Mouse (Mus musculus) ovary, adult 18-20 months (tissue): ENCODE data around the gene Hmgcs2.

ENCODE experiments used
- DNase-seq: peaks from one replicate; pipeline ENCODE4 v3.0.0; 2022; ENCODE audit warnings: low spot score, mixed read lengths

The Hmgcs2 gene

GRCm38 (mm10) chr3:98279682-98280081, 553 bp upstream of the Hmgcs2 start:
- no peak for DNase-seq

DNA sequence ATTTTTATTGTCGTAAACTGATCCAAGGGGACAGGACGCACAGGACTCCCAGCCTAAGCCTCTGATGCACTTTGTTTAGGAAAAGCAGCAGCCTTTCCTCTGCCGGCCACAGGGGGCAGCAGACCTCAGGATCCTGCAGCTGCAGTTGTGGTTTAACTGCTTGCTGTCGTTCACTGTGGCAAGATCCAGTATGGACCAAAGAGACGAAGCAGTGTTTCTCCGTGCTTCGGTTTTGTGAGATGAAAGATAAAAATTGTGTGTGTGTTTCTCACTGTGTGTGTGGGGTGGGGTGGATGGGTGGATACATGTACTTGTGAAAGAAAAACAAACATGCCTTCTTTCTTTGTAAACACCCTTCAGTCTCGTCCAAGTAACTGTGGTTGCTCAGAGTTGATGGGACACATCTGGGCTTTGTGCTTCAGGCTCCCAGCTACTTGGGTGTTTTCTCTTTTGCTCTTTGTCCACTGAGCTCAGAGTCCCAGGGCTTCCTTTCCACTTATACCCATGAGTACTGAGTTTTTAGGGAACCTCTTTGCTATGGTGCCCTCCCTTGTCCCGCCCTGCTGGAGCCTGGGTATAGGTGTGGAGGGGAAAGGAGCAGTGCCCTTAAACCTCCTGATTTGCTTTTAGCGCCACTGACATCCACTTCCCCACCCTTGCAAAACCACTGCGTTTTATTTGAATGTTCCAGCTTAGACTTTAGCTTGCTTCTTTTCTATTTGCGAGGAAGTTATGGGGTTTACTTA, 871 bp downstream of the Hmgcs2 start:
- DNase-seq: peak; percentile 58

DNA sequence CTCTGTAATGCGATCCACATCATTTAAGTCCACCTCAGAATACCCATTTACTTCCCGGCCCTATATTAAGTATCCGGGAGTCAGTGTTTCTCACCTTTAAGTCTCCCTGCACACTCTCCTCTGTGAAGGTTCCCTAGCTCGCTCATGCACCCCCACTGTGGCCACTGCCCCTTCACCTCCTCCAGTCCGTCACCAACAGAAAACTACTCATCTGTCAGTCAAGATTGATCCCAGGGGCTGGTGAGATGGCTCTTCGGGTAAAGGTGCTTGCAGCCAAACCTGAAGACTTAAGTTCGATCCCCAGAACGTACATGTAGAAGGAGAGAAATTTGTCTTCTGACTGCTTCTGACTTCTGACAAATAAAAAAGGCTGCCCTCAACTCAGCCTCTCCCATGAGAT, 2.2 kb downstream of the Hmgcs2 start:
- DNase-seq: no peak

DNA sequence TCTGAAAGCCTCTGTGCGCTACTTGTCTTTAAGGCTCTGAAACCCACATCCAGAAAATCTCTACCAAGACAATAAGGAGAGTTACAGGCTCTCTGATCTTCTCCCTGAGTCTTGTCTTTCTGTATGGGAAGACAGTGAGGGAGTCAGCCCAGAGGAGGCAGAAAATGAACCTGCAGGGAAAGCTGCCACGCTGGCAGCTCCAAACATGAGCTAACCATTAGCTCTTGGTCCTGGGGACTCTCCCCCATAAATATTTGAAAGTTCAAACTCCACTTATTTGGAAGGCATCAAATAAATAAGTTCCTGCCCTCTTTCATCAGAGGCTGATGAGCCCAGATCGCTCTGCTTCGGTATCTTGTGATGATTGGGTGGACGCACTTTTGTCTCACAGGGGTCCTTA, 3.0 kb downstream of the Hmgcs2 start:
- no peak for DNase-seq

GRCm38 (mm10) chr3:98291044-98291443, 10.8 kb downstream of the Hmgcs2 start:
- no peak for DNase-seq

DNA sequence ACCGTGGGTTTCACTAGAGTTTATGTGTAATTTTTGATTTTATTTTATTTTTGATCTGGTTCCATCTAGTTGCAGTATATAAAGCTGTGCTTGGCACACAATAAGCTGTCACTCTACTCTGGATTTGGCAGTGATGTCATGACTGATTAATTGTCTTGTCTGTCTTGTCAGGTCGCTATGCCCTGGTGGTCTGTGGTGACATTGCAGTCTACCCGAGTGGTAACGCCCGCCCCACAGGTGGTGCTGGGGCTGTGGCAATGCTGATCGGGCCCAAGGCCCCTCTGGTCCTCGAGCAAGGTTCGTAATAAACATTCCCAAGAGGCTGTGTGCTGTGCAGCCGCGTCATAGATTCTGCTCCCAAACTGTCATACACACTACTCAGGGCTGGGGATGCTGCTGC, 15.7 kb downstream of the Hmgcs2 start:
- no peak for DNase-seq

DNA sequence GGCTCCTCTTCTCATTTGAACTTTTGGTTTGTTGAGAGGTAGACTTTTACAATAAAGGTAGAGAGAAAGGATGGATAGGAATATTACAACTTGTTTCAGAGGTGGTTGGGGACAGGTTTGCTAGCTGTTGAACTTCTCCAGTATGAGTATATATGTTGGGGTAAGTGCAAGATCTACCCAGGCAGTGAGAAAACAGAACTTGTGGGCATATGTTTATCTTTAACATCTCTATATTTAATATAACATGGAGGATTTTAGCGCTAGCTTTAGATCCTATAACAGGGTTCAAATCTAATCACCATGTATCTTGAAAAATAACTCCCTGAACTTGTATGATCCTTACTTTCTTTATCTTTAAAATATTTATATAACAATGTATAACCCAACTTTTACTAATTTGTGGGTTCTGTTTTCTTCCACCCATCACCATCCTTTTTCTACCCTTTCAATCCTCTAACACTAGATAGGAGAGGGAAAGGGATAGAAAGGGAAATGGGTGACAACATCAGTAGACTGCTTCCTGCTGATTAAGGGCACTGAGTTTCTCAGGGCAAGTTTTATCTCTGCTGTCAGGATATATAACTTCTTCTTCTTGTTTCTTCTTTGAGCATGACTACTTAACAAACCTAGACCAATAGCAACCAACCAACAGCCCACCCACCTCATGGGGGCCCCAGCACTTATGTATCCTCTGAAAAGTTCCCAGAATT, 19.3 kb downstream of the Hmgcs2 start:
- DNase-seq: no peak

- no peak for DNase-seq
Observed at GRCm38 (mm10) chr3:98300266-98300665, 20.0 kb downstream of the Hmgcs2 start.

DNA sequence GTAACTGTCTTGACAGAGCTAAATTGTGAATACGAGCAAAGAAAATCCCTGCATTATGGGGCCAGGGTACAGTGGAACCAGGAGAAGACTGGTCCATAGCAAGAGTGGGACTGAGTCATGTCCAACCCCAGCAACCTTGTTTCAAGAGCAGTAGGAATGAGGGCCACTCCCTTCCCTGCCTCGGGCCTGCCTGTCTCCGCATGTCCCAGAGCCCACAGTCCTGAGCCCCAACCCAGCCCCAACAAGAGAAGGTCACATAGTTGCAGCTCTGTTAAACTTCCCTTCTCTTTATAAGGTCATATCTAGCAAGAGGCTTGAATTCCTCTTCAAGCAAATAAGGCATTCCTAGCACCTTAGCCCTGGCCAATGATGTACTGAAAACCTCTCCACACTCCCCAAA, 21.5 kb downstream of the Hmgcs2 start:
- DNase-seq: no peak

- DNase-seq: no peak
Observed at GRCm38 (mm10) chr3:98308606-98309005, 28.4 kb downstream of the Hmgcs2 start.

DNA sequence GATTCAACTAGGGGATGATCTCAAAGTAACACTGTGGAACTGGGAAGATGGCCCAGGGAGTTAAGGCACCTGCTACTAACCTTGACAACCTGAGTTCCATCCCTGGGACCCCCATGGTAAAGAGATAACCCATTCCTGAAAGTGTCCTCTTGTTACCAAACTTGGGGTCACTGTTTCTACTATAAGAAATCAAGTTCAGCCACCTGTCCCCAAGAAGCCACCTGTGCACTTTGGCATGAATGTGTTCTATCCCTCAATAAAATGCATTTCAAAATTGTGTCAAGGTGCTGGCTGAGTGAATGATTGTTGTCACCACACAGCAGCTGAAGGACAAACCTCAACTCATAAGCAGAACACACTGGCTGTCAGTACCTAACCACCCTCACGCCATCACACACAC, 30.2 kb downstream of the Hmgcs2 start:
- no peak for DNase-seq

GRCm38 (mm10) chr3:98312867-98313266, 32.6 kb downstream of the Hmgcs2 start:
- DNase-seq: peak; percentile 25

- no peak for DNase-seq
Observed at GRCm38 (mm10) chr3:98313294-98314155, 33.3 kb downstream of the Hmgcs2 start.

DNA sequence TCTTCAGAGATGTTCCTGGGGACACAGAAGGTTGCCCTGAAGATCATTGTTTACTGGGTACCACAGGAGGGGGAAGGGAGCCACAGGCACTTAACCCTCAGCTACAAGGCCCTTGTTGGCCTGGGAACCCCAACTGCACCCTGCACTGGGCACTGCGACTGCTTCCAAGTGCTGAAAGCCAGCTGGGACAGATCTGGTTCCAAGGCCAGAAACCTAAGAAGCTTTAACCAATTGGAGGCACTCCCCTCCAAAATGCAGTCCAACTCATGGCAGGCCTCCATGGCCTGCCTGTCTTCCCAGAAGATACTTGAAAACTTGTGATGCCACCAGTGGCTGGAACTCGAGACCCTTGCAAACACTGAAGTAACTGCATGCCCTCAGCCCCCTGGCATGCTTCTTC, 34.9 kb downstream of the Hmgcs2 start:
- no peak for DNase-seq

DNA sequence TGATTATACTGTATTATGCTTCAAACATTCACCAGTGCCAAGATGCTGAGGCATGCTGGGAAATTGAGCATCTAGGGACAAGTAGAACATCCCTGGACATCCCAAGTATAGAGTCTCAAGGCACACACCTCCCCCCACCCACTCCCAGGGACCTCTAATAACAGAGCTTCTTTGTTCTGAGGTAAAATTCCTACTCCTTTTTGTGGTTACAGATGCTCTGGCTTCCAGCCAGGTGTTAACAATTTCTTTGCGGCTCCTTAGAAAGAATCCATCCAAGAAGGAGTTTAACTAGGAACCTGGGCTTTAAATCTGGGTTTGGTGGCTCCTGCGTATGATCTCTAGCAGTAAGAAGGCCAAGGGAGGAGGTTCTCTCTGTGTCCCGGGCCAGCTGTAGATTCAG, 36.9 kb downstream of the Hmgcs2 start:
- DNase-seq: no peak

- DNase-seq: no peak
Observed at GRCm38 (mm10) chr3:98319190-98319589, 39.0 kb downstream of the Hmgcs2 start.

- no peak for DNase-seq
Observed at GRCm38 (mm10) chr3:98322209-98322608, 42.0 kb downstream of the Hmgcs2 start.

DNA sequence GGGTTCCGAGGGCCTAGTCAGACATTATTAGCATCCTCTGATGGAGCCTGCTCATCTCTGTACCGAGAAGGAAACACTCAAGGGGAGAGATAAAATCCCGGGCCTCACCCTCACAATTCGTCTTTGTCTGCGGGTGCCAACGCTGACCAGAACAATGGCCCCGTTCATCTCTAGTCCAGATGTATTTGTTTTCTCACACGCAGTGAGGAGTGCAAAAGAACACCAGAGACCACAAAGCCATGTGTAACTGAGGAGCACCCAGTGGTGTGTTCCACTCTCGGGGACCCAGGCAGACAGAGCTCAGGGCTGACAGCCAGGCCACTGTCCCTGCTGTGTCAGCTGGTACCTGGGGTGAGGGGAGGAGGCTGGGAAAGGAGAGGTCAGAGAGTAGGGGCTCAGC, 44.0 kb downstream of the Hmgcs2 start:
- DNase-seq: no peak

DNA sequence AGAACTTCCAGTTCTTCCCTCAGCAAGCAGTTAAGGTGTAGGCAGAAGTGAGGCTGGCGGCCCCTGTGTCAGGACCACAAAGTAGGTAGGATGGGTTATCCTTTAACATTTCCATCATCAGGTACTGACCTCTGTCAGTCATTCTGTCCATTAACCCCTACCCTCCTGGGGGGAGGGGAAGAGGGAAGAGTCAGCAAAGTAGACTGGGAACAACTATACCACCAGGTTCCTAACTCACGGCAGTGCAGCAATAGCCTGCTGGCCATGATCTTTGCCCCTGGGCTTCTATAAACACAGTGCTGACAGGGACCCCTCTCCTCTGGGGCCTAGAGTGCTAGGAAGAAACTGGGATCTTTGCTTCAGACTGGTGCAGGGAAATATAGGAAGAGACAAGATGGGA, 53.8 kb downstream of the Hmgcs2 start:
- DNase-seq: no peak

- no peak for DNase-seq
Observed at GRCm38 (mm10) chr3:98335331-98335730, 55.1 kb downstream of the Hmgcs2 start.

DNA sequence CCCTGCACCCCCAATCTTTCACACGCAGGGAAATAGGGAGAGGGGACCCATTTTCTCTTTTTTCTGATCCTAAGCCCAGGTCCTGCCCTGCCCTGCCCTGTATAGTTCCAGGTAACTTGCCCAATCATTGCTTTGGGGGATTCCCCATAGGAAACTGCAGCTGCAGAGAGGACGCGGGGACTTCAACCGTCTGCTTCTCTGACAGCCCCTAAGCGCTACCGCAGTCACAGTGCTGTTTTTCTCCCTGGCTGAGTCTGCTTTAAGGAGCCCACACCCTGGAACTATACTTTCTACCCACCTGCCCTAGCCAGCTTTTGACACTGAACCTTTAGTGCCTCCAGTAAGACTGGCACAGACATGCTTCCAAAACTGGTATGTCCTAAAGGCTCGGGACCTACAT, 55.7 kb downstream of the Hmgcs2 start:
- no peak for DNase-seq
